Comparison of ENCODE assay signal across 15 mouse cellular contexts in the genomic region with DNA sequence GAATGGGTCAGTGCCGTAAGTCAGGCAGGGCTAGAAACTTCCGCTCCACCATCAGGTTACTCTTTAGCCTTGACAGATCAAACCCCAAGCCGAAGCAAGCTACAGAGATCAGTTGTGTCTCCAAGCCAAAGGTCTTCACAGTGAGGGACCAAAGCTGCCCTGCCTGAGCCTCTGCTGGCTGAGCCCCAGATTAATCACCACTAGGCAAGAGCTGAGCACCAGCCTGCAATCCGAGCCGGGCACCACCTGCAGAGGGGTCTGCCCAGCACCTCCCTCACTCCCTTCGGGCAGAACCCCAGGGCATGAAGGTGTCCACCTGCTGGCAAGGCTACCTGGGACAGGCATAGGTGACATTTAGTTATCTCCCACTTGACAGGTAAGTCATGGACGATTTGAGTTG.
"Had no signal": no experiment of that assay in that cellular context is flagged by ENCODE, and none has a peak within 500 bp of the region (broad histone marks: within the 10 kb centered on the region; RNA-seq: fewer than 3 reads in every experiment).

No protein-coding gene starts in this region.

- H3K4me3 ChIP-seq: limb, embryonic 13.5 days; midbrain, embryonic 10.5 days; midbrain, embryonic 15.5 days; neural tube, embryonic 13.5 days had no signal

- ATAC-seq: intestine, embryonic 16.5 days; lung, postnatal 0 days; midbrain, embryonic 15.5 days had no signal

- H3K27me3 ChIP-seq: limb, embryonic 13.5 days; midbrain, embryonic 15.5 days had no signal

- H3K9me3 ChIP-seq: limb, embryonic 13.5 days; midbrain, embryonic 10.5 days; midbrain, embryonic 15.5 days; neural tube, embryonic 13.5 days had no signal

- DNase-seq: layer of hippocampus, adult 9-11 months; layer of hippocampus, postnatal 36 days; left cerebral cortex, postnatal 4 days; lung, adult 2 months; lung, postnatal 4 days; retina, postnatal 1 day; right cerebral cortex, postnatal 14 days; thymus, postnatal 36 days had no signal

- H3K36me3 ChIP-seq: midbrain, embryonic 15.5 days had no signal

- H3K4me2 ChIP-seq: limb, embryonic 13.5 days; midbrain, embryonic 15.5 days; neural tube, embryonic 13.5 days had no signal

- H3K9ac ChIP-seq: limb, embryonic 13.5 days; liver, embryonic 14.5 days; midbrain, embryonic 15.5 days; neural tube, embryonic 13.5 days had no signal

- H3K27ac ChIP-seq: limb, embryonic 13.5 days; liver, embryonic 14.5 days; midbrain, embryonic 10.5 days; midbrain, embryonic 15.5 days; neural tube, embryonic 13.5 days had no signal
